Comparison of ENCODE assay signal across 8 mouse cellular contexts in the genomic region with DNA sequence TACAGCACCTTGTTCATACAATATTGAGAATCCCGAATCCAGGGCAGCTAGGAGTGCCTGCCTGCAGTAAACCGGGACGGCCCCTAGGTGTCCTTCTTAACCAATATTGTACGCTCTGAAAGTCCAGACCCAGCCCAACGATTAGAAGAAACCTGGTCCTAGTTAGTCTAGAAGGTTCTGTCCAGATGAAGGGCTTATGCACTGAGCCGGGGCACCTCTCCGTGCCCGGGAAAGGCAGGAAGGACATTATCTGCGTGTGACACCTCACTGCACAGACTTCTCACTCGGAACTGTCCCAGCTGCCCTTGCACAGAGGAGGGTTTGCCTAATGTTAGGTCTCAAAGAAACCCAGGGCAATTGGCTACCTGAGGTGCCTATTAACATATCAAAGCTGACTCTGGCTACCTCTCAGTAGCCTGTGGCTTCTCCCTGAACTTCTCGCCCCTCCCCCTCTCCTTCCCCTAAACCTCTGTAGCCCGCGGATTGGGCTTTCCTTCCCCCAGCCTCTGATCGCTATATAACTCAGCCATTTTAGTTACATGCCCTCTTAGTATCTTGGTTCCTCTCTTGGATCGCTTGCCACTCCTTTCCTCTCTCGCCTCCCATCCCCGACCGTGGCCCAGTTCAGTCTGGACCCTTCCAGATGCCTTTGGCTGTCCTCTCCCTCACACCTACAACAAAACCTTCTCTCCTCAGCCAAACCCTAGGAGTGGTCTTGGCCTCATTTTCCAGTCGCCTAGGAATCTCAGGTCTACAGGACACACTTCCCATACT. TPM values are rescaled to one million over a fixed set of nuclear protein-coding genes. Genes with fewer than 3 reads are reported as not detected.
DNase-seq lines count a peak whose midpoint lies in the region; ATAC-seq and TF ChIP-seq lines count a peak whose summit lies in the region.

No protein-coding gene starts in this region.

- H3K9me3 ChIP-seq in heart, embryonic 15.5 days (replicated peaks): no peaks in the 10 kb centered on the region
- H3K9me3 ChIP-seq in liver, embryonic 13.5 days (replicated peaks): no peaks in the 10 kb centered on the region
- H3K9me3 ChIP-seq in stomach, embryonic 15.5 days: no peaks in the 10 kb centered on the region

- H3ac ChIP-seq in C2C12 (ENCODE audit: control insufficient read depth, insufficient read length, low read depth): peak overlapping the region; percentile 1

- peak; percentile 71 for ATAC-seq in heart, embryonic 15.5 days (replicated peaks; ENCODE audit: insufficient number of reproducible peaks, insufficient read depth, low FRiP score, low read depth)
- ATAC-seq in liver, embryonic 13.5 days (ENCODE audit: low read depth): peak; percentile 58
- ATAC-seq in stomach, embryonic 15.5 days (ENCODE audit: insufficient read depth, low FRiP score, low read depth): peak; percentile 83

- peak overlapping the region; percentile 48 for H3K9ac ChIP-seq in heart, embryonic 15.5 days
- peak overlapping the region; percentile 33; the same call in 1 of the 2 replicates for H3K9ac ChIP-seq in liver, embryonic 13.5 days
- no peak overlapping the region for H3K9ac ChIP-seq in stomach, embryonic 15.5 days

- no peak overlapping the region for H3K4me3 ChIP-seq in C2C12 (ENCODE audit: insufficient read depth, poor library complexity, severe bottlenecking)
- peak overlapping the region; percentile 41 for H3K4me3 ChIP-seq in heart, embryonic 15.5 days
- peak overlapping the region; percentile 36 for H3K4me3 ChIP-seq in liver, embryonic 13.5 days (replicated peaks)
- peak overlapping the region; percentile 31 for H3K4me3 ChIP-seq in stomach, embryonic 15.5 days (replicated peaks)

- peak; percentile 85 for DNase-seq in brain, embryonic 14.5 days (ENCODE audit: low read depth)
- DNase-seq in fibroblast of lung, adult 2 months (ENCODE audit: low read depth): peak; percentile 34
- DNase-seq in kidney, postnatal 14 days: peak; percentile 84
- peak; percentile 33 for DNase-seq in liver, embryonic 13.5 days
- peak; percentile 77 for DNase-seq in neural tube, embryonic 10.5 days (ENCODE audit: extremely low spot score, low spot score)

- no peaks in the 10 kb centered on the region for H3K79me3 ChIP-seq in C2C12 (ENCODE audit: low read depth)

- peak; percentile 68 for TF ChIP-seq CTCF in C2C12 (IDR thresholded peaks at IDR 0.05; ENCODE audit: control insufficient read depth, insufficient read depth, insufficient read length)
- TF ChIP-seq CTCF in brain, embryonic 14.5 days (IDR thresholded peaks at IDR 0.05; ENCODE audit: borderline replicate concordance, extremely low read depth, insufficient read depth, insufficient read length): peak; percentile 79; the same call in 1 of the 2 replicates

- H3K27ac ChIP-seq in heart, embryonic 15.5 days: peak overlapping the region; percentile 60
- H3K27ac ChIP-seq in liver, embryonic 13.5 days: no peak overlapping the region
- H3K27ac ChIP-seq in stomach, embryonic 15.5 days: no peak overlapping the region

- H3K4me2 ChIP-seq in heart, embryonic 15.5 days: peak overlapping the region; percentile 75
- peak overlapping the region; percentile 60 for H3K4me2 ChIP-seq in liver, embryonic 13.5 days
- peak overlapping the region; percentile 62 for H3K4me2 ChIP-seq in stomach, embryonic 15.5 days

- H3K36me3 ChIP-seq in C2C12 (ENCODE audit: control insufficient read depth, insufficient read depth): no peaks in the 10 kb centered on the region
- no peaks in the 10 kb centered on the region for H3K36me3 ChIP-seq in heart, embryonic 15.5 days
- H3K36me3 ChIP-seq in liver, embryonic 13.5 days: no peaks in the 10 kb centered on the region
- H3K36me3 ChIP-seq in stomach, embryonic 15.5 days: no peaks in the 10 kb centered on the region

- peaks cover 28% of the 10 kb centered on the region for H3K27me3 ChIP-seq in C2C12 (ENCODE audit: control insufficient read depth, insufficient read depth, insufficient read length)
- H3K27me3 ChIP-seq in heart, embryonic 15.5 days: no peaks in the 10 kb centered on the region
- H3K27me3 ChIP-seq in liver, embryonic 13.5 days: no peaks in the 10 kb centered on the region
- no peaks in the 10 kb centered on the region for H3K27me3 ChIP-seq in stomach, embryonic 15.5 days (replicated peaks)

- WGBS in heart, embryonic 15.5 days: 5% methylated on average over 19 of the region's 19 CpGs
- WGBS in liver, embryonic 13.5 days (ENCODE audit: insufficient replicate concordance): 4% methylated on average over 19 of the region's 19 CpGs
- WGBS in stomach, embryonic 15.5 days: 6% methylated on average over 19 of the region's 19 CpGs

- peaks cover 23% of the 10 kb centered on the region for H3K4me1 ChIP-seq in heart, embryonic 15.5 days (replicated peaks)
- H3K4me1 ChIP-seq in liver, embryonic 13.5 days (replicated peaks): peaks cover 6% of the 10 kb centered on the region
- H3K4me1 ChIP-seq in stomach, embryonic 15.5 days: peaks cover 11% of the 10 kb centered on the region

- no peaks in the 10 kb centered on the region for H3K79me2 ChIP-seq in C2C12 (ENCODE audit: control insufficient read depth, insufficient read depth)

- TF ChIP-seq POLR2A in brain, embryonic 14.5 days (IDR thresholded peaks at IDR 0.05; ENCODE audit: borderline replicate concordance, extremely low read depth, insufficient read depth, insufficient read length, poor library complexity, severe bottlenecking): no peak

TF ChIP-seq in C2C12, 6 proteins besides CTCF, POLR2A, EP300 and RAD21:
- TF ChIP-seq CEBPB (IDR thresholded peaks at IDR 0.05; ENCODE audit: low read depth): no peak
- TF ChIP-seq MYOD1 (IDR thresholded peaks at IDR 0.05; ENCODE audit: control insufficient read depth, insufficient read length, low read depth): no peak
- TF ChIP-seq FOSL1 (IDR thresholded peaks at IDR 0.05; ENCODE audit: insufficient read depth, low read length, poor library complexity, severe bottlenecking): no peak
- no peak for TF ChIP-seq MYOG (IDR thresholded peaks at IDR 0.05; ENCODE audit: control insufficient read depth, extremely low read depth, insufficient read length)

RNA-seq across cellular contexts. Expression of a gene that starts 25.6 kb away (rescaled TPM):
- polyA plus RNA-seq in C2C12 (2012; fragmentation: generic; extraction: Trizol): 0.36 TPM
- polyA plus RNA-seq in brain, embryonic 14.5 days (2012; rRNA removed): 0.05 and 0.09 TPM in 2 replicates
- polyA plus RNA-seq in heart, embryonic 15.5 days (2015; fragmentation: Nextera tagmentation; extraction: Ambion mirVana): 16.8 and 24.7 TPM in 2 replicates
- polyA plus RNA-seq in liver, embryonic 13.5 days (2015; fragmentation: Nextera tagmentation; extraction: Ambion mirVana): 0.14 and 0.22 TPM in 2 replicates
- 0.19 and 0.41 TPM in 2 replicates for polyA plus RNA-seq in stomach, embryonic 15.5 days (2015; fragmentation: Nextera tagmentation; extraction: Ambion mirVana)

Comparison
In these comparisons a context has a peak if more than half of its experiments do, and no peak if none do; other contexts are left out.
1. DNase-seq: peak in every context shown above with its lines; median percentile 85 in brain, embryonic 14.5 days; 84 in kidney, postnatal 14 days; 77 in neural tube, embryonic 10.5 days; 34 in fibroblast of lung, adult 2 months; 33 in liver, embryonic 13.5 days.
2. RNA of a gene that starts 25.6 kb away (polyA plus RNA-seq): 16.8 to 24.7 TPM in heart, embryonic 15.5 days; 0.36 TPM in C2C12 (single experiment), 0.14 to 0.22 TPM in liver, embryonic 13.5 days, 0.19 to 0.41 TPM in stomach, embryonic 15.5 days and 0.05 to 0.09 TPM in brain, embryonic 14.5 days; every median in the first group is over 10 times any median in the second.
3. Peak in every context shown above with its lines, with median percentiles within 50 percentile points of each other: ATAC-seq and H3K4me2 ChIP-seq.